Mouse (Mus musculus) limb, embryonic 11.5 days (tissue): Measurements from ENCODE around the gene Rsc1a1. TPM values are rescaled to one million over a fixed set of nuclear protein-coding genes. Genes with fewer than 3 reads are reported as not detected.

ENCODE experiments used
- ATAC-seq: fragments of 200-750 bp; cut with Nextera tagmentation; 2 replicates; pipeline ENCODE4 v1.8.0; 2017; ENCODE audit warnings: low read depth; ENCODE audit not compliant: insufficient number of reproducible peaks, low FRiP score, low TSS enrichment
- DNase-seq: peaks from one replicate; pipeline ENCODE4 v3.0.0-alpha.2; 2015; ENCODE audit warnings: low spot score
- H3K27ac ChIP-seq: fragments of 300-500 bp; sonication (generic); replicated peaks from 2 replicates; pipeline ENCODE4 v1.5.1; 2014; ENCODE audit warnings: low read depth, mild to moderate bottlenecking, low read length
- H3K27me3 ChIP-seq: fragments of 300-500 bp; sonication (generic); 2 replicates; pipeline ENCODE4 v1.6.1; 2014; ENCODE audit warnings: mild to moderate bottlenecking, low read length, mixed read lengths; ENCODE audit not compliant: control insufficient read depth, insufficient read depth
- H3K36me3 ChIP-seq: fragments of 300-500 bp; sonication (generic); 2 replicates; pipeline ENCODE4 v1.6.1; 2014; ENCODE audit warnings: mild to moderate bottlenecking, low read length, moderate library complexity, mixed read lengths; ENCODE audit not compliant: control insufficient read depth, insufficient read depth
- H3K4me1 ChIP-seq: fragments of 300-500 bp; sonication (generic); 2 replicates; pipeline ENCODE4 v1.6.1; 2014; ENCODE audit warnings: low read length, mixed read lengths; ENCODE audit not compliant: control insufficient read depth, insufficient read depth
- H3K4me2 ChIP-seq: fragments of 300-500 bp; sonication (generic); 2 replicates; pipeline ENCODE4 v1.6.1; 2014; ENCODE audit warnings: low read depth, mild to moderate bottlenecking, moderate library complexity; ENCODE audit not compliant: severe bottlenecking
- H3K4me3 ChIP-seq: fragments of 300-500 bp; sonication (generic); 2 replicates; pipeline ENCODE4 v1.5.1; 2014; ENCODE audit warnings: low read depth, low read length
- H3K9ac ChIP-seq: fragments of 300-500 bp; sonication (generic); 2 replicates; pipeline ENCODE4 v1.6.1; 2014; ENCODE audit warnings: mild to moderate bottlenecking, low read length
- H3K9me3 ChIP-seq: fragments of 300-500 bp; sonication (generic); 2 replicates; pipeline ENCODE4 v1.6.1; 2016; ENCODE audit warnings: low read length; ENCODE audit not compliant: control insufficient read depth
- WGBS: fragments of 180-500 bp; shearing (Covaris S2); extraction: QIAGEN DNeasy Blood & Tissue Kit; methylation state at CpG from one replicate; pipeline ENCODE4 v1.1.7; 2014; 5-methylcytosine and 5-hydroxymethylcytosine counted together
- polyA plus RNA-seq: library from polyadenylated mRNA; unstranded; fragments of >200 nt; fragmentation: Nextera tagmentation; extraction: Ambion mirVana; gene quantifications from 2 replicates; pipeline ENCODE4 v1.2.1, GENCODE M21; 2014

The Rsc1a1 gene
- polyA plus RNA-seq, 1 experiment from 2014 or later, result 3.5 TPM

- H3K9me3 ChIP-seq, result no peaks in the 10 kb centered on the region
- H3K36me3 ChIP-seq, result peaks cover 23% of the 10 kb centered on the region; the same call in 1 of the 2 replicates
- H3K4me3 ChIP-seq, result no peak overlapping the region
- H3K27me3 ChIP-seq, result no peaks in the 10 kb centered on the region
- no peak overlapping the region for H3K9ac ChIP-seq
- 57% methylated on average over 5 of the region's 5 CpGs for WGBS
- peaks cover 18% of the 10 kb centered on the region for H3K4me1 ChIP-seq
- no peak overlapping the region for H3K4me2 ChIP-seq
- no peak for ATAC-seq
- no peak for DNase-seq
- H3K27ac ChIP-seq, result no peak overlapping the region
Observed at GRCm38 (mm10) chr4:141713598-141714142, 28.3 kb upstream of the Rsc1a1 start.

- no peak overlapping the region for H3K4me3 ChIP-seq
- peaks cover 18% of the 10 kb centered on the region for H3K4me1 ChIP-seq
- no peak overlapping the region for H3K9ac ChIP-seq
- no peak for DNase-seq
- no peak for ATAC-seq
- H3K9me3 ChIP-seq, result no peaks in the 10 kb centered on the region
- H3K36me3 ChIP-seq, result peaks cover 31% of the 10 kb centered on the region; the same call in 1 of the 2 replicates
- no peak overlapping the region for H3K27ac ChIP-seq
- H3K27me3 ChIP-seq, result no peaks in the 10 kb centered on the region
- 96% methylated on average over 1 of the region's 1 CpGs for WGBS
- H3K4me2 ChIP-seq, result no peak overlapping the region
Observed at GRCm38 (mm10) chr4:141711250-141711649, 25.9 kb upstream of the Rsc1a1 start.

DNA sequence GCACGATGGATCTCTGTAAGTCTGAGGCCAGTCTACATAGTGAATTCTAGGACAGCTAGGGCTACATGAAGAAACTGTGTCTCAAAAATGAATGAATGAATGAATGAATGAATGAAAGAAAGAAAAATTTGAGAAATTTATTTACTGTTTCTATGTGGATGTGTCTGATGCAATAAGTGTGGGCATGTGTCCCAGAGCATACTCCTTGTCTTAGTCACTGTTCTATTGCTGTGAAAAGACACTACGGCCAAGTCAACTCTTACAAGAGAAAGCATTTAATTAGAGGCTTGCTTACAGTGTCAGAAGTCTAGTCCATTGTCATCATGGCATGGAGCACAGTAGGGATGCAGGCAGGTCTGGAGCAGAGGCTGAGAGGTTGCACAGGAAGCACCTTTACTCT, 23.6 kb upstream of the Rsc1a1 start:
- Histone ChIP-seq H3K36me3 (peaks cover 41% of the 10 kb centered on the region; the same call in 1 of the 2 replicates), H3K4me1 (0 out of 2 replicates have a peak, but pooled peaks cover 1% of the 10 kb centered on the region), H3K27ac (no peak overlapping the region), H3K4me3 (no peak overlapping the region), H3K4me2 (no peak overlapping the region), H3K27me3 (no peaks in the 10 kb centered on the region), H3K9ac (no peak overlapping the region), H3K9me3 (no peaks in the 10 kb centered on the region)
- DNase-seq (no peak), ATAC-seq (no peak)
- 97% methylated on average over 2 of the region's 2 CpGs for WGBS

- H3K36me3 ChIP-seq, result peaks cover 43% of the 10 kb centered on the region; the same call in 1 of the 2 replicates
- no peaks in the 10 kb centered on the region for H3K27me3 ChIP-seq
- H3K27ac ChIP-seq, result no peak overlapping the region
- ATAC-seq, result no peak
- H3K4me3 ChIP-seq, result no peak overlapping the region
- H3K4me2 ChIP-seq, result no peak overlapping the region
- H3K9ac ChIP-seq, result no peak overlapping the region
- WGBS, result 89% methylated on average over 7 of the region's 7 CpGs
- no peaks in the 10 kb centered on the region for H3K4me1 ChIP-seq
- H3K9me3 ChIP-seq, result no peaks in the 10 kb centered on the region
- DNase-seq, result no peak
Observed at GRCm38 (mm10) chr4:141708005-141708404, 22.6 kb upstream of the Rsc1a1 start.

- Histone ChIP-seq H3K36me3 (peaks cover 45% of the 10 kb centered on the region; the same call in 1 of the 2 replicates), H3K27me3 (no peaks in the 10 kb centered on the region), H3K4me1 (no peaks in the 10 kb centered on the region), H3K4me2 (no peak overlapping the region), H3K4me3 (no peak overlapping the region), H3K9ac (no peak overlapping the region), H3K27ac (no peak overlapping the region), H3K9me3 (no peaks in the 10 kb centered on the region)
- ATAC-seq (no peak), DNase-seq (no peak)
- WGBS, result 91% methylated on average over 4 of the region's 4 CpGs
Observed at GRCm38 (mm10) chr4:141705331-141705730, 19.9 kb upstream of the Rsc1a1 start.

- H3K4me1 ChIP-seq, result no peaks in the 10 kb centered on the region
- no peaks in the 10 kb centered on the region for H3K27me3 ChIP-seq
- no peak overlapping the region for H3K9ac ChIP-seq
- DNase-seq (no peak), ATAC-seq (no peak)
- H3K36me3 ChIP-seq, result peaks cover 43% of the 10 kb centered on the region; the same call in 1 of the 2 replicates
- WGBS, result 88% methylated on average over 2 of the region's 2 CpGs
- no peak overlapping the region for H3K4me3 ChIP-seq
- H3K4me2 ChIP-seq, result no peak overlapping the region
- no peaks in the 10 kb centered on the region for H3K9me3 ChIP-seq
- H3K27ac ChIP-seq, result no peak overlapping the region
Observed at GRCm38 (mm10) chr4:141704625-141705024, 19.2 kb upstream of the Rsc1a1 start.

GRCm38 (mm10) chr4:141694719-141695118, 9.3 kb upstream of the Rsc1a1 start:
- ATAC-seq, result no peak
- no peak overlapping the region for H3K9ac ChIP-seq
- no peak overlapping the region for H3K4me2 ChIP-seq
- 96% methylated on average over 8 of the region's 8 CpGs for WGBS
- DNase-seq, result no peak
- no peaks in the 10 kb centered on the region for H3K9me3 ChIP-seq
- H3K4me1 ChIP-seq, result no peaks in the 10 kb centered on the region
- H3K27ac ChIP-seq, result no peak overlapping the region
- no peaks in the 10 kb centered on the region for H3K27me3 ChIP-seq
- peaks cover 30% of the 10 kb centered on the region for H3K36me3 ChIP-seq
- H3K4me3 ChIP-seq, result no peak overlapping the region

GRCm38 (mm10) chr4:141688505-141688904, 3.1 kb upstream of the Rsc1a1 start:
- no peak for ATAC-seq
- 92% methylated on average over 8 of the region's 8 CpGs for WGBS

DNA sequence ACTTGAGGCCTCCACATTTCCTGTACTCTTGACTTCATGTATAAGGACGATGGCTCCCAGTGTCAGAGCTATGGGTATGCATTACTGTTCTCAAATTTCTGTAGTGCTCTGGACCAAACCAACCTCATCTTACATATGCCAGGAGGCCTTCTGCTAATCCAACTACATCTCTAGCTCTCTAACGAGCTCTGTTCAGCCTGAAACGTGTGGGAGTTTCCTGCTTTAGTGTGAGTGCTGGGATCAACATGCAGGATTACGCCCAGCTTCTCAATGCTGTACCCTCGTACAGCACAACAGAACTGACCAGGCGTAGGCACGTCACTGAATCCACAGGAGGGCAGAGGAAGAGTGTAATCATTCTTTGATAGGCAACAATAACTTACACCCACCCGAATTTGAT, 1.1 kb upstream of the Rsc1a1 start:
- H3K9ac ChIP-seq, result no peak overlapping the region
- ATAC-seq, result no peak

More at GRCm38 (mm10) chr4:141688505-141688904, 3.1 kb upstream of the Rsc1a1 start:
- Histone ChIP-seq H3K4me1 (no peaks in the 10 kb centered on the region), H3K9me3 (no peaks in the 10 kb centered on the region), H3K4me2 (no peak overlapping the region), H3K36me3 (peaks cover 33% of the 10 kb centered on the region), H3K9ac (no peak overlapping the region), H3K4me3 (no peak overlapping the region), H3K27ac (no peak overlapping the region), H3K27me3 (no peaks in the 10 kb centered on the region)
- no peak for DNase-seq

More for the DNA sequence above, 1.1 kb upstream of the Rsc1a1 start:
- DNase-seq, result no peak
- Histone ChIP-seq H3K4me3 (no peak overlapping the region), H3K4me2 (no peak overlapping the region), H3K27me3 (no peaks in the 10 kb centered on the region), H3K9me3 (no peaks in the 10 kb centered on the region), H3K27ac (no peak overlapping the region), H3K4me1 (no peaks in the 10 kb centered on the region), H3K36me3 (peaks cover 23% of the 10 kb centered on the region)
- 75% methylated on average over 8 of the region's 8 CpGs for WGBS
